Mouse (Mus musculus): ENCODE measurements around the gene Lhfpl4.

Lhfpl4 gene

GRCm38 (mm10) chr6:113168316-113168975 lies 26.7 kb downstream of the Lhfpl4 start:
- no peak for DNase-seq (ENCODE audit: low spot score)

DNA sequence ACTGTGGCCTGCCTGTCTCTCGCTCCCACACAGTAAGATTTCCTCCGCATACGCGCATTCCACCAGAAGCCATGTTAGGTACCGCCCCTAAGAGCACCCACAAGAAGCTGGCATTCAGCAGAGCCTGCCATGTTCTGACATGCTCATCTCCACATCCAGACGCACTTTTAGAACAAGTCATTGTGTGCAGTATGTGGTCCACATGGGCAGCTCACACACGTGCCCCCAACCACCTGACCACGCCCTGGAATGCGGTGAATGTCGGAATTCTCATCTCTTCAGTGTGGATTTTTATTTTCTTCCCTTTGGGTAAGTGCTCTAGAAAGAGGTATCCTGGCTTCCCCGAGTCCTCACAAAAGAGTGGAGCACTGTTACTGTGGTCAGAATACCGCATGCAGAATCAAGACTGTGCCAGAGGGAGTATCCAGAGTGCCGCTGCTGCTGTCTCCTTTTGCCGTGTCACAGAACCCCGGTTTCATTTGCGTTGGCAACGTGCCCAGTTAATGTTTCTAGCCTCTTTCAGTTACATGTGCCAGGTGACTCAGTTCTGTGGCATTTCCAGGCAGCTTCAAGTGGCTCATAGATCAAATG lies 28.4 kb downstream of the Lhfpl4 start:
- peak; percentile 79 for DNase-seq (ENCODE audit: low spot score)

DNA sequence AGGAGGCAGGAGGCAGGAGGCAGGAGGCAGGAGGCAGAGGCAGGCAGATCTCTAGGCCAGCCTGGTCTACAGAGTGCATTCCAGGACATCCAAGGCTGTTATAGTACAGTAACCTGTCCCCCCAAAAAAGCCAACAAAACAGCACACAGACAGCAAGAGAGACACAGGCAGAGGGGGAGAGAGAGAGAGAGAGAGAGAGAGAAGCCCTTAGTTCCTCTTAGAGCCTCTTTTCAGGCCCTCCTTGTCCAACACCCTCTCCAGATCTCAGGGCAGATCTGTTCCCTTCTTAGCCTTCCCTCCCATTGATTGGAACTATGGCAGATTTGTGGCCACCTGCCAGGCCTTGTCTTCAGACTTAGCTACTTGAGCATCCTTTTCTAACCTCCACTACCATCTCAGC lies 31.7 kb downstream of the Lhfpl4 start:
- DNase-seq (ENCODE audit: low spot score) = no peak

- DNase-seq (ENCODE audit: low spot score) = no peak
Measured at GRCm38 (mm10) chr6:113161982-113162381, 33.2 kb downstream of the Lhfpl4 start.

DNA sequence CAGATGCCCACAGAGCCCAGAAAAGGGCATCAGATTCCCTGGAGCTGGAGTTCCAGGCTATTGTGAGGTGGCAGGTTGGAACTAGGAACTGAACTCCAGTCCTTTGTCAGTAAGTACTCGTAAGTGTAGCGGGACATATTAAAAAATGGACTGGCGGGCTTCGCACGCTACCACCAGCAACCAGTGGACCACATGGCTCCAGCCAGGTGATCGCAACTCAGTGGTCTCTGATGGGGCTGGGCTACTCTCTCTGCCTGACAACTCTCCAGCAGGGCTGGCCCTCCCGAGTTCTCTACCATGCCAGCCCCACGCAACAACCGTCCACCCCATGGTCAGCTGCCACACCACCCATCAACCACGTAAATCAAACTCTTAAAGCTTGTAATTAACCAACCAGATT lies 35.1 kb downstream of the Lhfpl4 start:
- DNase-seq (ENCODE audit: low spot score) = no peak

GRCm38 (mm10) chr6:113156064-113156463 lies 39.1 kb downstream of the Lhfpl4 start:
- no peak for DNase-seq (ENCODE audit: low spot score)

DNA sequence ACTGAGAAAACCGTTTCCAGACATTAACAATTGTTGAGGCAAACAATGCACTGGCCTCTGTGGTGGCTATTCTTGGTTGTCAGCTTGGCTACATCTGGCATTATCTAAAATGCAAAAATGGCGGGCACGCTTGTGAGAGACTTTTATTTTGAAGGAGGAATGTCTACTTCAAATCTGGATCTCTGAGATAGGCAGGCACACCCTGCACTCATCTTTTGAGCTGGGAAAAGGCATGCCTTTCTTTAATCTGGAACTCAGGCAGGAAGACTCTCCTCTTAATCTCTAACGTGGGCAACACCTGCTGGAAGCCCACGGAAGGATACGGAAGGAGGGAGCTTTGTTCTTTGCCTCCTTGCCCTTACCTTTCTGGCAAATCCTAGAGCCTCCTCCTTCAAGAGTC lies 40.3 kb downstream of the Lhfpl4 start:
- no peak for DNase-seq (ENCODE audit: low spot score)

GRCm38 (mm10) chr6:113154071-113154470 lies 41.1 kb downstream of the Lhfpl4 start:
- DNase-seq (ENCODE audit: low spot score) = no peak

GRCm38 (mm10) chr6:113145249-113145648 lies 49.9 kb downstream of the Lhfpl4 start:
- DNase-seq (ENCODE audit: low spot score) = no peak

DNA sequence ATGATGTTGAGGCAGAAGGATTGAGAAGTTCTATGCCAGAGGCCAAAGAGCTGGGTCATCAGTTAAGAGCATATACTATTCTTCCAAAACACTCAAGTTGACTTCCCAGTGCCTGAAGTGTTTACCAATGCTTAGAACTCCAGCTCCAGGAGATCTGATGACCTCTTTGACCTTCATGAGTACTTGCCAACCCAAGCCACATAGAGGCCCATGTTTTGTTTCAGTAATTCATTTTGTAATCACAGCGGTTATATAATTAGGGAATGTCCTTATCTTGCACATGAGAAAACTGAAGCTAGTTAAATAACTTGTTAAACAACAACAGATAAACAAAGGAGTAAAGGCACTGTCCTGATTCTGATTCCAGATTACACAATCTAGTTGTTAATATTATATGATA lies 50.4 kb downstream of the Lhfpl4 start:
- no peak for DNase-seq (ENCODE audit: low spot score)

GRCm38 (mm10) chr6:113141389-113142094 lies 53.6 kb downstream of the Lhfpl4 start:
- DNase-seq (ENCODE audit: low spot score) = no peak

DNA sequence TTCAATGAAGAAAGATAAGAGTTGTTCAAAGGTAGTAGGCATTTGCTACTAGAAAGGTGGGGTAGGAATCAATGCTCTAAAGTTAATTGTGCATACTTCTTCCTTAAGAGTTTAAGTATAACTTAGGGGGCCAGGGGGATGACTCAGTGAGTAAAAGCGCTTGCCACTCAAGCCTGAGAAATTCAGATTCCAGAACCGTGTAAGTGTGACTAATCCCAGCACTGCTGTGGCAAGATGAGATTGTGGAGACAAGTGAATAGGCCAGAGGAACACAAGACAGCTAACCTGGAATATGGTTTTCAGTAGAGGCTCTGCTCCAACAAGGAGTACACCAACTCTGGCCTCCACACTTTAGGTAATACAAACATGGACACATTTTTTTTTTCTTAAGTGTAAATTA lies 61.8 kb downstream of the Lhfpl4 start:
- DNase-seq (ENCODE audit: low spot score) = no peak

DNA sequence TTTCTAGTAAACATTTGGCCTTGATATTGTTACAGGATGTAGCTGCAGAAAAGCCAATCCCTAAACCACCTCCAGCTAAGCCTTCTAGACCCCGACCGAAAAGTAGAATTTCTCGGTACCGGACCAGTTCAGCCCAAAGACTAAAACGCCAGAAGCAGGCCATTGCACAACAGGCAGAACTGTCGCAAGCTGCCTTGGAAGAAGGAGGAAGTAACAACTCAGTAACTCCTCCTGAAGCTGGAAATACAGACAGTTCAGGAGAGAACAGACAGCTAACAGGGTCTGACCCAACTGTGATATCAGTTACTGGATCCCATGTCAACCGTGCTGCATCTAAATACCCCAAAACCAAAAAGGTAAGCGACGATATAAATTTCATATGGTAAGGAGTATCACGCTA lies 74.4 kb downstream of the Lhfpl4 start:
- no peak for DNase-seq (ENCODE audit: low spot score)

Data from urinary bladder, postnatal 25 days (tissue).